Mouse (Mus musculus) heart, embryonic 16.5 days (tissue): ENCODE data around the gene Gm49366. TPM values are rescaled to one million over a fixed set of nuclear protein-coding genes. Genes with fewer than 3 reads are reported as not detected.
"Not testable (repeated sequence)": the region's sequence is repeated elsewhere in the genome, so short reads cannot be mapped to it uniquely, and the experiment has no call there.

ENCODE experiments used
- ATAC-seq: fragments of 200-750 bp; cut with Nextera tagmentation; replicated peaks from 2 replicates; pipeline ENCODE4 v1.8.0; 2017; ENCODE audit warnings: moderate number of reproducible peaks; ENCODE audit not compliant: insufficient read depth, low FRiP score; ENCODE audit errors: extremely low read depth
- H3K27ac ChIP-seq: fragments of 300-500 bp; sonication (generic); 2 replicates; pipeline ENCODE4 v1.5.1; 2014; ENCODE audit warnings: mild to moderate bottlenecking, low read length, control low read depth, moderate library complexity
- H3K27me3 ChIP-seq: fragments of 300-500 bp; sonication (generic); 2 replicates; pipeline ENCODE4 v1.6.1; 2014; ENCODE audit warnings: low read length, mixed read lengths; ENCODE audit not compliant: control insufficient read depth, insufficient read depth
- H3K36me3 ChIP-seq: fragments of 300-500 bp; sonication (generic); 2 replicates; pipeline ENCODE4 v1.6.1; 2014; ENCODE audit not compliant: control insufficient read depth, insufficient read depth
- H3K4me1 ChIP-seq: fragments of 300-500 bp; sonication (generic); 2 replicates; pipeline ENCODE4 v1.6.1; 2014; ENCODE audit warnings: low read length, mixed read lengths; ENCODE audit not compliant: control insufficient read depth, insufficient read depth
- H3K4me2 ChIP-seq: fragments of 300-500 bp; sonication (generic); 2 replicates; pipeline ENCODE4 v1.6.1; 2014; ENCODE audit warnings: low read depth, mild to moderate bottlenecking, control low read depth, low read length
- H3K4me3 ChIP-seq: fragments of 300-500 bp; sonication (generic); 2 replicates; pipeline ENCODE4 v1.5.1; 2014; ENCODE audit warnings: mild to moderate bottlenecking, control low read depth, low read length
- H3K9ac ChIP-seq: fragments of 300-500 bp; sonication (generic); 2 replicates; pipeline ENCODE4 v1.6.1; 2014; ENCODE audit warnings: low read length, control low read depth
- H3K9me3 ChIP-seq: fragments of 300-500 bp; sonication (generic); replicated peaks from 2 replicates; pipeline ENCODE4 v1.6.1; 2016; ENCODE audit warnings: low read length; ENCODE audit not compliant: control insufficient read depth
- WGBS: fragments of 180-500 bp; shearing (Covaris S2); extraction: QIAGEN DNeasy Blood & Tissue Kit; methylation state at CpG from one replicate; pipeline ENCODE4 v1.1.7; 2014; 5-methylcytosine and 5-hydroxymethylcytosine counted together
- polyA plus RNA-seq: library from polyadenylated mRNA; unstranded; fragments of >200 nt; fragmentation: Nextera tagmentation; extraction: Ambion mirVana; gene quantifications from 2 replicates; pipeline ENCODE4 v1.2.1, GENCODE M21; 2015

The Gm49366 gene
- polyA plus RNA-seq, 1 experiment from 2014 or later: not detected

GRCm38 (mm10) chr12:84009171-84009965 is 29.4 kb upstream of the Gm49366 start, which contains the start of gene Acot1:
Gene Acot1 (plus strand): TSS chr12:84009490.
- H3K9me3 ChIP-seq, H3K27me3 ChIP-seq, H3K36me3 ChIP-seq: not testable (repeated sequence)
- peak within 1 kb of the TSS; percentile 66 for H3K4me2 ChIP-seq
- peak; percentile 92 for ATAC-seq
- H3K27ac ChIP-seq: peak within 1 kb of the TSS; percentile 61
- peak within 1 kb of the TSS; percentile 73 for H3K9ac ChIP-seq
- under 1% methylated on average over 51 of the region's 70 CpGs for WGBS
- peak within 1 kb of the TSS; percentile 58 for H3K4me3 ChIP-seq
- H3K4me1 ChIP-seq: peaks cover 14% of the 10 kb centered on the region

- no peak overlapping the region for H3K27ac ChIP-seq
- no peak for ATAC-seq
Measured at GRCm38 (mm10) chr12:84010201-84010600, 28.5 kb upstream of the Gm49366 start.

GRCm38 (mm10) chr12:84011251-84012040 is 27.3 kb upstream of the Gm49366 start:
- ATAC-seq: peak; percentile 42; the same call in 1 of the 2 replicates
- Histone ChIP-seq H3K4me3 (0 out of 2 replicates have a peak overlapping the region, but pooled peaks have one; percentile 7), H3K9ac (no peak overlapping the region)

More at GRCm38 (mm10) chr12:84010201-84010600, 28.5 kb upstream of the Gm49366 start:
- peak overlapping the region; percentile 66 for H3K4me2 ChIP-seq
- H3K9ac ChIP-seq: no peak overlapping the region; the same call in 1 of the 2 replicates
- H3K36me3 ChIP-seq: 0 out of 2 replicates have a peak, but pooled peaks cover 3% of the 10 kb centered on the region
- no peaks in the 10 kb centered on the region for H3K27me3 ChIP-seq
- peak overlapping the region; percentile 58 for H3K4me3 ChIP-seq
- H3K9me3 ChIP-seq: no peaks in the 10 kb centered on the region
- 87% methylated on average over 3 of the region's 3 CpGs for WGBS
- peaks cover 14% of the 10 kb centered on the region for H3K4me1 ChIP-seq

GRCm38 (mm10) chr12:84013130-84013529 is 25.6 kb upstream of the Gm49366 start:
- H3K4me2 ChIP-seq: no peak overlapping the region
- peaks cover 14% of the 10 kb centered on the region for H3K4me1 ChIP-seq
- no peak overlapping the region; the same call in 1 of the 2 replicates for H3K9ac ChIP-seq
- H3K36me3 ChIP-seq: peaks cover 6% of the 10 kb centered on the region; the same call in 1 of the 2 replicates
- no peak for ATAC-seq
- H3K9me3 ChIP-seq: no peaks in the 10 kb centered on the region
- H3K27me3 ChIP-seq: no peaks in the 10 kb centered on the region
- WGBS: 67% methylated on average over 6 of the region's 6 CpGs
- H3K27ac ChIP-seq: no peak overlapping the region
- H3K4me3 ChIP-seq: no peak overlapping the region

More at GRCm38 (mm10) chr12:84011251-84012040, 27.3 kb upstream of the Gm49366 start:
- Histone ChIP-seq H3K36me3 (0 out of 2 replicates have a peak, but pooled peaks cover 3% of the 10 kb centered on the region), H3K4me2 (peak overlapping the region; percentile 27; the same call in 1 of the 2 replicates), H3K9me3 (no peaks in the 10 kb centered on the region), H3K4me1 (peaks cover 14% of the 10 kb centered on the region), H3K27ac (no peak overlapping the region), H3K27me3 (no peaks in the 10 kb centered on the region)
- 54% methylated on average over 12 of the region's 12 CpGs for WGBS

- ATAC-seq: no peak
- H3K9me3 ChIP-seq: no peaks in the 10 kb centered on the region
- no peak overlapping the region for H3K27ac ChIP-seq
- 93% methylated on average over 7 of the region's 7 CpGs for WGBS
- H3K27me3 ChIP-seq: no peaks in the 10 kb centered on the region
- no peak overlapping the region for H3K9ac ChIP-seq
- no peak overlapping the region for H3K4me2 ChIP-seq
- H3K36me3 ChIP-seq: peaks cover 6% of the 10 kb centered on the region; the same call in 1 of the 2 replicates
- no peak overlapping the region for H3K4me3 ChIP-seq
- peaks cover 10% of the 10 kb centered on the region for H3K4me1 ChIP-seq
Measured at GRCm38 (mm10) chr12:84013701-84014100, 25.0 kb upstream of the Gm49366 start.

GRCm38 (mm10) chr12:84020528-84020927 is 18.2 kb upstream of the Gm49366 start:
- peak overlapping the region; percentile 62; the same call in 1 of the 2 replicates for H3K27ac ChIP-seq
- WGBS: 16% methylated on average over 7 of the region's 7 CpGs

GRCm38 (mm10) chr12:84022266-84022665 is 16.5 kb upstream of the Gm49366 start:
- ATAC-seq, H3K4me1 ChIP-seq, H3K9ac ChIP-seq, H3K27ac ChIP-seq, H3K4me2 ChIP-seq, H3K27me3 ChIP-seq, H3K36me3 ChIP-seq, H3K4me3 ChIP-seq, H3K9me3 ChIP-seq: not testable (repeated sequence)
- 90% methylated on average over 4 of the region's 4 CpGs for WGBS

More at GRCm38 (mm10) chr12:84020528-84020927, 18.2 kb upstream of the Gm49366 start:
- not testable (repeated sequence) for H3K4me1 ChIP-seq, H3K4me3 ChIP-seq, H3K36me3 ChIP-seq, H3K4me2 ChIP-seq, H3K27me3 ChIP-seq, H3K9ac ChIP-seq, H3K9me3 ChIP-seq
- peak; percentile 93 for ATAC-seq

GRCm38 (mm10) chr12:84023052-84023745 is 15.5 kb upstream of the Gm49366 start:
- H3K9me3 ChIP-seq: no peaks in the 10 kb centered on the region
- H3K36me3 ChIP-seq: no peaks in the 10 kb centered on the region
- H3K27ac ChIP-seq: no peak overlapping the region
- H3K4me1 ChIP-seq: peaks cover 9% of the 10 kb centered on the region
- H3K27me3 ChIP-seq: no peaks in the 10 kb centered on the region
- H3K4me2 ChIP-seq: no peak overlapping the region
- no peak overlapping the region for H3K9ac ChIP-seq
- 81% methylated on average over 9 of the region's 9 CpGs for WGBS
- ATAC-seq: no peak
- H3K4me3 ChIP-seq: no peak overlapping the region
